Mouse (Mus musculus): ENCODE measurements at regions not wholly inside any gene's neighbourhood (a gene's known extent, or its start where the extent isn't known, plus 50 kb on each side); places are given as distances from the start of the nearest gene placed in this dataset.
"Not testable (repeated sequence)": the region's sequence is repeated elsewhere in the genome, so short reads cannot be mapped to it uniquely, and the experiment has no call there.

GRCm38 (mm10) chrX:19341231-19342007 is 139.7 kb downstream of the Tex13c3 start:
- DNase-seq (ENCODE audit: low read depth, low spot score) = not testable (repeated sequence)

DNA sequence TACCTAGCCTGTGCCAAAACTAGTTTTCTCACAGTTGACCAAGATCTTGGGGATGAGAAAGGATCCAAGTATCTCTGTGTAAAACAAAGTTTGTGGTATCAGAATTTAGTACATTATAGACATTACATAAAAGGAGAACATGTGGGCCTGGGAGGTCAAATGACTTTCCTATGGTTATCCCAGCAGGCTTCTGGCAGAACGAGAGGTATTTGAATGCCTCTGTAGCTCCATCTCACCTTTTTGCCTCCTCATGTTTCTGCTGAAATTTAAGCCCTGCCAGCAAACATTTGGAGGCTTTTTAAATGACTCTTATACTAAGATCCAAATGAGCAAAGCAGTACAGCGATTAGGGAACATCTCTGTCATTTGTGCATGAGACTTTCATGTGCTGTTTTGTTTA is 167.8 kb downstream of the Tex13c3 start:
- DNase-seq (ENCODE audit: low read depth, low spot score) = no peak

GRCm38 (mm10) chrX:19311809-19312559 is 169.1 kb downstream of the Tex13c3 start:
- no peak for DNase-seq (ENCODE audit: low read depth, low spot score)

GRCm38 (mm10) chrX:19311377-19311776 is 169.7 kb downstream of the Tex13c3 start:
- no peak for DNase-seq (ENCODE audit: low read depth, low spot score)

DNA sequence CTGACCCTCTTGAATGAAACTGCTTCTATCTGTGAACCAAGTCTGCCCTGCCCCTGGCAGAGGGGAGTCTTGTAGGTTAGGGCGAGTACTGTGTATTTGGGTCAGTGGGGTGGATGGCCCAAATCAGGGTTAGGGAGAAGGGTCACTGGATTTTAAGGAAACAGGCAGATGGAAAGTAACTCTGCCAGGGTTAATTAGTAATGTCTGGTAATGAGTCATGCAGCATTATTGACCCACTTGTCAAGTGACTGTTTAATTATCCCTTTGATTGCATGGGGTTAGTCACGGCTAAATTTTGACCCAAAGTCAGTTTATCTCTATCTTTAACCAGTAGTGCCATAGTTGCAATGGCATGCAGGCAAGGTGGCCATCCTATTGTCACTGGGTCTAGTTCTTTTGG is 192.9 kb downstream of the Tex13c3 start:
- no peak for DNase-seq (ENCODE audit: low read depth, low spot score)

- DNase-seq (ENCODE audit: low read depth, low spot score) = no peak
Measured at GRCm38 (mm10) chrX:19286431-19286830, 194.7 kb downstream of the Tex13c3 start.

- DNase-seq (ENCODE audit: low read depth, low spot score) = no peak
Measured at GRCm38 (mm10) chrX:19285773-19286172, 195.3 kb downstream of the Tex13c3 start.

- peak; percentile 49 for DNase-seq (ENCODE audit: low read depth, low spot score)
Measured at GRCm38 (mm10) chrX:19283078-19283477, 198.0 kb downstream of the Tex13c3 start.

DNA sequence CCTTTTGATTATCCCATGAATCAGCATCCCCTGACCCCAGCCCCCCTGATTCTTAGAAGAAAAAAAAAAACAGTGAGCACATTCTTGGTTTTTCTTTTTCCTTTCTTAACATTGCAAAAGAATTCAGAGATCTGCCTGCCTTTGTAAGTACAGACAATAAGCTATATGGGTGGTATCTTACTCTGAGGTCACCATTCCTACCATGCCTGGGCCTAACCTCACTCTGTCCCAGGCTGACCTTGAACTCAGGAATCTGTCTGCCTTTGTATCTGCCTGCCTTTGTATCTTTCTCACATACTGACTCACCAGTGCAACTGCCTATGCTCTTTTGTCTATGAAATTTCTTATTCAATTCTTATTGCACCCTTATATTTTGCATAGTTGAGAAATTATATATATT is 216.9 kb downstream of the Tex13c3 start:
- no peak for DNase-seq (ENCODE audit: low read depth, low spot score)

- DNase-seq (ENCODE audit: low read depth, low spot score) = no peak
Measured at GRCm38 (mm10) chrX:19246777-19247619, 234.1 kb downstream of the Tex13c3 start.

- DNase-seq (ENCODE audit: low read depth, low spot score) = peak; percentile 39
Measured at GRCm38 (mm10) chrX:19237738-19238261, 243.3 kb downstream of the Tex13c3 start.

DNA sequence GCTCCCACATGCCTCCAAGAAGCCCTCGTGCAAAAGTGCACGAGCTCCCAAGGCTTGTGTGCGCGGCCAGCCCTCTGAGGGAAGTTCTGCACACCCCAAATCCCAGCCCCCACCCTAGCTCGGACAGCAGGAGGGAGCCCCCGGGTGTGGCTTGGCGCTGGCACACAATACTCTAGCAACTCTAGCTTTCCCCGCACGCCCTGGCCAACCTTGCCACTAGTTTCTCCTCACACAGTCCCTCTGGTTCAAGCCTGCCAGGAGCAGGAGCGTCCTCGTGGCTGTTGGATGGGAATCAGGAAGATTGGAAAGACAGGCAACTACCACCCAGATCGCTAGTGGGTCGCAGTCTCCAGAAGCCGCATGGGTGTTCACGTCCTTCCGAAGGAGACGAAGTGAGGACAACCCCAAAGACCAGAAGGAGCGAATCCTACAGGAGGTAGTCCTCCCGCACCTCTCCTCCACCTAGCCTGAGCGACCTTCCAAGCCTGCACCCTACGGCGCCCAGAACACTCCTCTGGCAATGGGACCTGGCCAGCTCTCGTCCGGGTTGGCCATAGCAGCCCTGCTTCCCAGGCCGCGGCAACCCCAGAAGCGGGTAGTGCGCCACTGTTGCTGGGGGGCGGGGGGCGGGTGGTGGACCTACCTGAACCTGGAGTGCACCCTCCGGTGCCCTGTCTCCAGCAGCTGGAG is 243.9 kb downstream of the Tex13c3 start:
- DNase-seq (ENCODE audit: low read depth, low spot score) = peak; percentile 2

DNA sequence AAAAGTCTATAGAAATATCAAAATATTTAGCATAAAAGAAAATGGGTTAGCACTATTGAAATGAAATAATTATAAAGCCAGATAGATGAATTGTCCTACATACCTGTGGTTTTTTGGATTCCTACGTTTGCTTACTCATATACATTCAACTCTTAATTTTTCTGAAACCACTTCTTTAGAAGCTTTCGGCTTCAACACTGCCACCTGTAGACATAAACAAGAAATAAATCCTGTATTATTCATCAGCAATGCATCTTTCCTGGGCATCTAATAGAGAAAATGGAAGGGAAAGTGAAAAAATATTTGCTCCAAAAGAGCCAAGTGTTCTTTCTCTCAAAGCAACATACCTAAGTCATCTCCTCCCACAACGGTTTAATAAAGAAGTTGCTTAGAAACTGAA is 245.7 kb downstream of the Tex13c3 start:
- no peak for DNase-seq (ENCODE audit: low read depth, low spot score)

- no peak for DNase-seq (ENCODE audit: low read depth, low spot score)
Measured at GRCm38 (mm10) chrX:19231823-19232222, 249.3 kb downstream of the Tex13c3 start.

GRCm38 (mm10) chrX:19223336-19223735 is 257.8 kb downstream of the Tex13c3 start:
- no peak for DNase-seq (ENCODE audit: low read depth, low spot score)

GRCm38 (mm10) chrX:19220785-19221496 is 260.2 kb downstream of the Tex13c3 start:
- no peak for DNase-seq (ENCODE audit: low read depth, low spot score)

- no peak for DNase-seq (ENCODE audit: low read depth, low spot score)
Measured at GRCm38 (mm10) chrX:19219727-19220126, 261.4 kb downstream of the Tex13c3 start.

DNA sequence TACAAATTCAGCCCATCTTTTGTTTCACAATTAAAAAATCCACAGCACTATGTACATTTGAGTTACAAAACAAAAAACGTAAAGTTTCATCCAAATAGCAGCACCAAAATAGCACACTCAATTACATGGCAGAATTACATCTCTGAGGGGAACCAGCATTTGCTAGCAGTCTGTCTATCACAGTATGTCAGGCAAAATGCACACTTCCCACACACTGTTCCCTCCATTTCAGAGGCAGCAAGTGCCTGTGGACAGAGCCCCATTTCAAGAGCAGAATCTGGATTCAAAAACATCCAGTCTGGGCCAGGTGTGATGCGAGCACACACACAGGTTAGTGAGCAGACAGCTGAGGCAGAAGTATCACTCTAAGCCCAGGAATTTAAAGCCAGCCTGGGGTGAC is 261.8 kb downstream of the Tex13c3 start:
- no peak for DNase-seq (ENCODE audit: low read depth, low spot score)

DNA sequence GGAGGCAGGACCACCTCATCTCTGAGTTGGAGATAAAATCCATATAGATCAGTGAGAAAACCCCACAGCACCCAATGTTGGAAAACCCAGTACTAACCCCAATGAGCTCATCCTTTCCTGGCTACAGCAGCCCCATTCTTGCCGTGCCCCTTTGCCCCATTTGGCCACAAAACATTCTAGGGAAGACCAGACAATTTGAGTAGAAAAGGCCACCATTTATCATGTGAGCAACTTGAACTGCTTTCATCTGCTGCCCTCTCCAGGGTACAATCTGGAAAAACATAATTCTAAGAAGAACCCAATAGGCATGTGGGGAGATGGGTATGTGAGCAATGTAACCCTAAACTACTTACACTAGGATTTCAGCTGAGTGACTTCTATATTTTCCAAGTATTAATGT is 274.7 kb downstream of the Tex13c3 start:
- DNase-seq (ENCODE audit: low read depth, low spot score) = no peak

DNA sequence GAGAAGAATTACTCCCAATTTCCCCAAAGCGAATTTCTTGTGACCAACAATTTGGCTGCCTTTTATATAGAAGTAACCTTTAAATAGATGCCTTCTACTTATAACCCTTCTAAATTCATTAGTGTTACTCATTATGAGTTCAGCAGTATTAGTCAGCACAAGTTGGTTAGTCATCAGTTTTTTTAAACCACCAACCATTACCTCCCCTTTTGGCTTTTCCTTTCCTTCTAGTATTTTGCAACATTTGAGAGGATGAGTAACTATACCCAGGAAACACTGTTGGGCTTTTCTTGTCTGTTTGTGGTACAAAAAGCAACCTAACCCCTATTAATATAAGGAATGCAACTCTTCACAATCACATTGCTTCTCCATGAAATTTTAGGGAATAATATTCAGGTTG is 278.6 kb downstream of the Tex13c3 start:
- DNase-seq (ENCODE audit: low read depth, low spot score) = no peak

DNA sequence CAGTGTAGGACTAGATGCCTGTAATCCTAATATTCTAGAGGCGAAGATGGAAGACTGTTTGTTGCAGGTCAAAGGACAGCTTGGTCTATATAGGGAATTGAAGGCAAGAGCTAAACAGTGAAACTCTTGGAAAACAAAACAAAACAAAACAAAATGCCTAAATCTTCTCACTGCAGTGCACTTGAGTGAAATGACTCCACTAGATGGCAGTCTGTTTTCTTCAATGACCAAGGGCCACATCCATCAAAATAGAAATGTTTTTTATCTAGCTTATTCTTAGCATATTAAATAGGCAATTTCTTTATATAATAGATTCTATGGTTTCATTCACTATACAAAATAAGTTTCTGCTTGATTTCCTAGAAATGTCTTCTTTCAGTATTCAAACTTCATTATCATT is 279.7 kb downstream of the Tex13c3 start:
- DNase-seq (ENCODE audit: low read depth, low spot score) = no peak
